Mouse (Mus musculus) forebrain, embryonic 13.5 days (tissue): ENCODE data around the gene Slc22a8. TPM values are rescaled to one million over a fixed set of nuclear protein-coding genes. Genes with fewer than 3 reads are reported as not detected.
A peak's percentile ranks its signal among the peaks of the same experiment; 100 is the strongest.

ENCODE experiments used
- ATAC-seq: fragments of 200-750 bp; cut with Nextera tagmentation; 2 replicates; pipeline ENCODE4 v1.8.0; 2017
- H3K27ac ChIP-seq: fragments of 300-500 bp; sonication (generic); 2 replicates; pipeline ENCODE4 v1.5.1; 2015; ENCODE audit warnings: inconsistent platforms, mild to moderate bottlenecking, moderate library complexity
- H3K27me3 ChIP-seq: fragments of 300-500 bp; sonication (generic); 2 replicates; pipeline ENCODE4 v1.6.1; 2015; ENCODE audit warnings: mild to moderate bottlenecking, inconsistent platforms
- H3K36me3 ChIP-seq: fragments of 300-500 bp; sonication (generic); 2 replicates; pipeline ENCODE4 v1.6.1; 2015; ENCODE audit warnings: mild to moderate bottlenecking, inconsistent platforms; ENCODE audit not compliant: poor library complexity, severe bottlenecking
- H3K4me1 ChIP-seq: fragments of 300-500 bp; sonication (generic); 2 replicates; pipeline ENCODE4 v1.6.1; 2015; ENCODE audit warnings: inconsistent platforms
- H3K4me2 ChIP-seq: fragments of 300-500 bp; sonication (generic); 2 replicates; pipeline ENCODE4 v1.6.1; 2015; ENCODE audit warnings: inconsistent platforms, mild to moderate bottlenecking, moderate library complexity
- H3K4me3 ChIP-seq: fragments of 300-500 bp; sonication (generic); 2 replicates; pipeline ENCODE4 v1.5.1; 2015; ENCODE audit warnings: mild to moderate bottlenecking, inconsistent platforms
- H3K9ac ChIP-seq: fragments of 300-500 bp; sonication (generic); 2 replicates; pipeline ENCODE4 v1.6.1; 2015; ENCODE audit warnings: mild to moderate bottlenecking, inconsistent platforms
- H3K9me3 ChIP-seq: fragments of 300-500 bp; sonication (generic); replicated peaks from 2 replicates; pipeline ENCODE4 v1.6.1; 2016; ENCODE audit warnings: inconsistent platforms
- WGBS: fragments of 180-500 bp; shearing (Covaris S2); methylation state at CpG from one replicate; pipeline ENCODE4 v1.1.7; 2015; 5-methylcytosine and 5-hydroxymethylcytosine counted together
- polyA plus RNA-seq: library from polyadenylated mRNA; unstranded; fragments of >200 nt; fragmentation: Nextera tagmentation; extraction: Ambion mirVana; gene quantifications from 2 replicates; pipeline ENCODE4 v1.2.1, GENCODE M21; 2015

Gene Slc22a8
- polyA plus RNA-seq, 1 experiment from 2014 or later, result 1.6 TPM

- H3K4me1 ChIP-seq, result peaks cover 7% of the 10 kb centered on the region
- no peak overlapping the region for H3K27ac ChIP-seq
Measured at GRCm38 (mm10) chr19:8578293-8578969, 12.6 kb upstream of the Slc22a8 start.

DNA sequence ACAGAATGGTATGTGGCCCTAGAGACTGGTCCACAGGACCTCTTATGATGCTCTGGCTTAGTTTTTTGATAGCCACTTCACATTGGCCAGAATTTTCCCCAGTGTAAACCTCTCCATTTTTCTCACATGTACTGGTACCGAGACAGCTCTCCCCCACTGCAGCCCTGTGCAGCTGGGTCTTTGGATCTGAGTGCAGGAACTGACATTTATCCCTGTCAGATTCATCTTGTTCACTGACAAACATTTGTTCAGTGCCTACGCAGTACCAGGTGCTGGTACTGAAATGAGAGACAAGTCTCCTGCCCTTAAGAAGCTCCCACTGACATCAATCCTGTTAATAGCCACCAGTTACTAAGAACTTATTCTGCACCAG, 12.1 kb upstream of the Slc22a8 start:
- no peak for ATAC-seq
- WGBS, result 69% methylated on average over 2 of the region's 2 CpGs
- H3K4me3 ChIP-seq, result peak overlapping the region; percentile 32; the same call in 1 of the 2 replicates

More at GRCm38 (mm10) chr19:8578293-8578969, 12.6 kb upstream of the Slc22a8 start:
- Histone ChIP-seq H3K27me3 (no peaks in the 10 kb centered on the region), H3K4me2 (peak overlapping the region; percentile 62), H3K9ac (peak overlapping the region; percentile 56), H3K9me3 (no peaks in the 10 kb centered on the region), H3K4me3 (peak overlapping the region; percentile 32), H3K36me3 (no peaks in the 10 kb centered on the region)
- peak; percentile 81 for ATAC-seq
- WGBS, result 7% methylated on average over 24 of the region's 24 CpGs

DNA sequence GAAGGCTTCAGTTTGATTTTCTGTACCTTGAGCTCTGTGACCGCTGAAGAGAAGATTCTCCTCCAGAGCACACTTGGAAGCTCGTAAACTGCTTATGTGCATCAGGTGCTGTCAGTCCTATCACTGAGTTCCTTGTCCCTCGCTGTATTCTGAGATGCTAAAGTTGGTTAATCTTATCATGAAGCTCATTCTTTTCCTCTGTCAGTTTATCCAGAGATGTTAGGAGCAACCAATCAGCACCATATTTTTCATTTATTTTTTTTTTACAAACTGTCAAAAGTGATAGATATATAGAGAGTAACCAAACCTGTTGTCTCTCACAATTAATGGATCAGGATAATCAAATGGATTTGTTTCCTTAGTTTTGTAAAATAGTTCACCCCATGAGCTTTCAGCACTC, 5.8 kb upstream of the Slc22a8 start:
- Histone ChIP-seq H3K4me1 (no peaks in the 10 kb centered on the region), H3K27me3 (no peaks in the 10 kb centered on the region), H3K4me3 (no peak overlapping the region), H3K27ac (no peak overlapping the region), H3K36me3 (no peaks in the 10 kb centered on the region), H3K9ac (no peak overlapping the region), H3K4me2 (no peak overlapping the region), H3K9me3 (no peaks in the 10 kb centered on the region)
- no peak for ATAC-seq
- 92% methylated on average over 3 of the region's 3 CpGs for WGBS

More for the DNA sequence above, 12.1 kb upstream of the Slc22a8 start:
- H3K27ac ChIP-seq, result no peak overlapping the region
- peak overlapping the region; percentile 62 for H3K4me2 ChIP-seq
- H3K36me3 ChIP-seq, result no peaks in the 10 kb centered on the region
- H3K9ac ChIP-seq, result peak overlapping the region; percentile 56; the same call in 1 of the 2 replicates
- no peaks in the 10 kb centered on the region for H3K27me3 ChIP-seq
- H3K9me3 ChIP-seq, result no peaks in the 10 kb centered on the region
- H3K4me1 ChIP-seq, result peaks cover 7% of the 10 kb centered on the region

- no peak overlapping the region for H3K9ac ChIP-seq
- no peak for ATAC-seq
- no peaks in the 10 kb centered on the region for H3K36me3 ChIP-seq
- H3K27me3 ChIP-seq, result no peaks in the 10 kb centered on the region
- H3K4me2 ChIP-seq, result no peak overlapping the region
- H3K4me1 ChIP-seq, result no peaks in the 10 kb centered on the region
- no peaks in the 10 kb centered on the region for H3K9me3 ChIP-seq
- H3K27ac ChIP-seq, result no peak overlapping the region
- WGBS, result 84% methylated on average over 2 of the region's 2 CpGs
- no peak overlapping the region for H3K4me3 ChIP-seq
Measured at GRCm38 (mm10) chr19:8585899-8586298, 5.2 kb upstream of the Slc22a8 start.

GRCm38 (mm10) chr19:8586350-8586749, 4.7 kb upstream of the Slc22a8 start:
- Histone ChIP-seq H3K27me3 (no peaks in the 10 kb centered on the region), H3K36me3 (no peaks in the 10 kb centered on the region), H3K4me1 (no peaks in the 10 kb centered on the region), H3K9ac (no peak overlapping the region), H3K27ac (no peak overlapping the region), H3K4me2 (no peak overlapping the region), H3K4me3 (no peak overlapping the region), H3K9me3 (no peaks in the 10 kb centered on the region)
- 55% methylated on average over 3 of the region's 3 CpGs for WGBS
- no peak for ATAC-seq

- H3K4me1 ChIP-seq, result no peaks in the 10 kb centered on the region
- H3K9ac ChIP-seq, result no peak overlapping the region
- H3K4me3 ChIP-seq, result no peak overlapping the region
- WGBS, result 70% methylated on average over 1 of the region's 1 CpGs
- no peak overlapping the region for H3K4me2 ChIP-seq
- H3K9me3 ChIP-seq, result no peaks in the 10 kb centered on the region
- no peak for ATAC-seq
- H3K27me3 ChIP-seq, result no peaks in the 10 kb centered on the region
- H3K27ac ChIP-seq, result no peak overlapping the region
- H3K36me3 ChIP-seq, result no peaks in the 10 kb centered on the region
Measured at GRCm38 (mm10) chr19:8587315-8587714, 3.7 kb upstream of the Slc22a8 start.

- no peak for ATAC-seq
- WGBS, result 75% methylated on average over 2 of the region's 2 CpGs
- H3K4me2 ChIP-seq, result no peak overlapping the region
Measured at GRCm38 (mm10) chr19:8592155-8592554, 1.1 kb downstream of the Slc22a8 start.

DNA sequence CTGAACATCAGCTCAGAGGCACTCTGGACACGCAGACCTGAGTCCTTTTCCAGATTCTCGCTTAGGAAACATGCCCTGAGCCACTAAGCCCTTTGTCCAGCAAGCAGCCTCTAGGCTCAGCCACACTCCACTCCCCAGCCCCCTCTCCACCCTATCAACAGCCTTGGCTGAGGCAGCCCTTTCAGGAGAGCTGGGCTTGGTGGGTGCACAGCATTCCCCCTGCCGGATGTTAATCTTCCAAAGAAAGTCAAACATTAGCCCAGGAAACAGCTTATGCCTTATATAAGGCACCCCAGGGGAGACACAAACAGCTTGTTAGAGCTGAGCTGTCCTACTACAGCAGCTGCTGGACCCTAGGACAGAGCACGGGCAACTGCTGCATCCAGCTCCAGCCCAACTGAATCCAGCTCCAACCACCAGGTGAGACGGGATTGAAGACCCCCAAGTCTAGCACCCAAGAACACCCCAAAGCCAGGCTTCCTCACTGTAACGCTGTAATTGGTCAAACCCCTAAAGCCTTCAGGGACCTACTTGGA, 1.9 kb downstream of the Slc22a8 start:
- H3K27me3 ChIP-seq, result no peaks in the 10 kb centered on the region
- no peaks in the 10 kb centered on the region for H3K36me3 ChIP-seq
- no peak for ATAC-seq
- H3K4me3 ChIP-seq, result no peak overlapping the region
- no peak overlapping the region for H3K4me2 ChIP-seq
- H3K4me1 ChIP-seq, result no peaks in the 10 kb centered on the region
- no peaks in the 10 kb centered on the region for H3K9me3 ChIP-seq
- no peak overlapping the region for H3K27ac ChIP-seq
- WGBS, result 61% methylated on average over 6 of the region's 6 CpGs
- no peak overlapping the region for H3K9ac ChIP-seq

More at GRCm38 (mm10) chr19:8592155-8592554, 1.1 kb downstream of the Slc22a8 start:
- no peaks in the 10 kb centered on the region for H3K4me1 ChIP-seq
- H3K27me3 ChIP-seq, result no peaks in the 10 kb centered on the region
- H3K4me3 ChIP-seq, result no peak overlapping the region
- no peak overlapping the region for H3K27ac ChIP-seq
- no peaks in the 10 kb centered on the region for H3K9me3 ChIP-seq
- H3K9ac ChIP-seq, result no peak overlapping the region
- no peaks in the 10 kb centered on the region for H3K36me3 ChIP-seq

DNA sequence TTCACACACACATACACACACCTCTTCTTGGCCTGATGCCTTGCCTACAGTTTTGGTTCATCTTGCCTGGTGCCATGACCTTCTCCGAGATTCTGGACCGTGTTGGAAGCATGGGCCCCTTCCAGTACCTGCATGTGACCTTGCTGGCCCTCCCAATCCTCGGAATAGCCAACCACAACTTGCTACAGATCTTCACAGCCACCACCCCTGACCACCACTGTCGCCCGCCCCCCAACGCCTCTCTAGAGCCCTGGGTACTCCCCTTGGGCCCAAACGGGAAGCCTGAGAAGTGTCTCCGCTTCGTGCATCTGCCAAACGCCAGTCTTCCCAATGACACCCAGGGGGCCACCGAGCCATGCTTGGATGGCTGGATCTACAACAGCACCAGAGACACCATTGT, 2.8 kb downstream of the Slc22a8 start:
- ATAC-seq, result no peak
- no peak overlapping the region for H3K4me2 ChIP-seq
- H3K4me3 ChIP-seq, result no peak overlapping the region
- H3K27me3 ChIP-seq, result no peaks in the 10 kb centered on the region
- no peaks in the 10 kb centered on the region for H3K4me1 ChIP-seq
- H3K36me3 ChIP-seq, result no peaks in the 10 kb centered on the region
- H3K27ac ChIP-seq, result no peak overlapping the region
- no peak overlapping the region for H3K9ac ChIP-seq
- 92% methylated on average over 11 of the region's 11 CpGs for WGBS
- H3K9me3 ChIP-seq, result no peaks in the 10 kb centered on the region

GRCm38 (mm10) chr19:8594518-8594917, 3.5 kb downstream of the Slc22a8 start:
- no peak overlapping the region for H3K27ac ChIP-seq
- H3K36me3 ChIP-seq, result no peaks in the 10 kb centered on the region
- ATAC-seq, result no peak
- H3K4me3 ChIP-seq, result no peak overlapping the region
- no peak overlapping the region for H3K9ac ChIP-seq
- no peaks in the 10 kb centered on the region for H3K4me1 ChIP-seq
- 4% methylated on average over 1 of the region's 1 CpGs for WGBS
- no peak overlapping the region for H3K4me2 ChIP-seq
- no peaks in the 10 kb centered on the region for H3K9me3 ChIP-seq
- H3K27me3 ChIP-seq, result no peaks in the 10 kb centered on the region

- Histone ChIP-seq H3K27ac (no peak overlapping the region), H3K9me3 (no peaks in the 10 kb centered on the region), H3K9ac (no peak overlapping the region), H3K4me2 (no peak overlapping the region), H3K4me3 (no peak overlapping the region), H3K4me1 (no peaks in the 10 kb centered on the region), H3K36me3 (no peaks in the 10 kb centered on the region), H3K27me3 (no peaks in the 10 kb centered on the region)
- no peak for ATAC-seq
- 32% methylated on average over 4 of the region's 4 CpGs for WGBS
Measured at GRCm38 (mm10) chr19:8597269-8597668, 6.2 kb downstream of the Slc22a8 start.

DNA sequence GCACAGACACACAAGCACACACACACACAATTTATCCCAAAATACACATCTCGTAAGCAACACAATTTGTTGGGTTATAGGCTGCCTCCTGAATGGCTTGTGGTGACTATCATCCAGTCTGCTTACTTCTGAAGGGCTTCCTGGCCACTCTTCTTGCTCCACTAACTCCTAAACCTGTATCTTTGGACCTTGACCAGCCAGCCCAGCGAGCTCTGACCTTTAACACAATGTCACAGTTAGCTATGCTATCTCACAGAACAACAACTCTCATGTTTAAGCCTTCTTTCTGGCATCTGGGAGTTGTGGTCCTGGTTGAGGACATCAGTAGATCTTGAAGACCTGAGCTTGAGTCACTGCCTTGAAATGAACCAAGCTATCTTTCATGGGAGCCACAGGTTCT, 8.2 kb downstream of the Slc22a8 start:
- WGBS, result 65% methylated on average over 2 of the region's 2 CpGs
- H3K9me3 ChIP-seq, result no peaks in the 10 kb centered on the region

DNA sequence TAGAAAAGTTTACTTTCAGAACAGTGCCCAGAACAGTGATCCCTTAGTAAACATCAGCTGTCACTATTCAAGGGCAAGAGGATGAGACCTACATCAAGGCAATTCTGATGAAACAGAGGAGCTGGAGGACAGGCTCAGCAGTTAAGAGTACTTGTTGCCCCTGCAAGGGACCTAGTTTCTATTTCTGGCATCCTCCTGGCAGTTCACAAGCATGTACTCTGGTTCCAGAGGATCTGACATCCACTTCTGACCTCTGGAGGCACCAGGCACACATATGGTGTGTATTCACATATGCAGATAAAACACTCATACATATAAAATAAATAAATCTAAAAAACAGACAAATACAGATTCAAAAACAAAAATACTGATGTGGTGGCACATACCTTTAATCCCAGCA, 10.9 kb downstream of the Slc22a8 start:
- no peaks in the 10 kb centered on the region for H3K27me3 ChIP-seq
- H3K4me1 ChIP-seq, result no peaks in the 10 kb centered on the region
- ATAC-seq, result no peak
- no peak overlapping the region for H3K4me2 ChIP-seq
- no peaks in the 10 kb centered on the region for H3K9me3 ChIP-seq
- no peak overlapping the region for H3K4me3 ChIP-seq
- no peak overlapping the region for H3K27ac ChIP-seq
- no peaks in the 10 kb centered on the region for H3K36me3 ChIP-seq
- H3K9ac ChIP-seq, result no peak overlapping the region

More for the DNA sequence above, 8.2 kb downstream of the Slc22a8 start:
- Histone ChIP-seq H3K27me3 (no peaks in the 10 kb centered on the region), H3K4me1 (no peaks in the 10 kb centered on the region), H3K27ac (no peak overlapping the region), H3K4me2 (no peak overlapping the region), H3K36me3 (no peaks in the 10 kb centered on the region), H3K4me3 (no peak overlapping the region), H3K9ac (no peak overlapping the region)
- ATAC-seq, result no peak
